Mouse (Mus musculus) neural tube, embryonic 13.5 days (tissue): Measurements from ENCODE around the gene Morc3. TPM values are rescaled to one million over a fixed set of nuclear protein-coding genes. Genes with fewer than 3 reads are reported as not detected.

Source experiments
- ATAC-seq: fragments of 200-750 bp; cut with Nextera tagmentation; 2 replicates; pipeline ENCODE4 v1.8.0; 2017; ENCODE audit warnings: low read depth, mild to moderate bottlenecking, moderate TSS enrichment, moderate library complexity
- H3K27ac ChIP-seq: fragments of 300-500 bp; sonication (generic); replicated peaks from 2 replicates; pipeline ENCODE4 v1.5.1; 2015; ENCODE audit warnings: moderate library complexity, mild to moderate bottlenecking, inconsistent platforms
- H3K27me3 ChIP-seq: fragments of 300-500 bp; sonication (generic); 2 replicates; pipeline ENCODE4 v1.6.1; 2015; ENCODE audit warnings: mild to moderate bottlenecking, inconsistent platforms
- H3K36me3 ChIP-seq: fragments of 300-500 bp; sonication (generic); 2 replicates; pipeline ENCODE4 v1.6.1; 2015; ENCODE audit warnings: mild to moderate bottlenecking, inconsistent platforms
- H3K4me1 ChIP-seq: fragments of 300-500 bp; sonication (generic); replicated peaks from 2 replicates; pipeline ENCODE4 v1.6.1; 2015; ENCODE audit warnings: inconsistent platforms
- H3K4me2 ChIP-seq: fragments of 300-500 bp; sonication (generic); 2 replicates; pipeline ENCODE4 v1.6.1; 2015; ENCODE audit warnings: inconsistent platforms, mild to moderate bottlenecking, moderate library complexity
- H3K4me3 ChIP-seq: fragments of 300-500 bp; sonication (generic); 2 replicates; pipeline ENCODE4 v1.5.1; 2015; ENCODE audit warnings: mild to moderate bottlenecking, inconsistent platforms
- H3K9ac ChIP-seq: fragments of 300-500 bp; sonication (generic); 2 replicates; pipeline ENCODE4 v1.6.1; 2015; ENCODE audit warnings: moderate library complexity, mild to moderate bottlenecking, inconsistent platforms
- H3K9me3 ChIP-seq: fragments of 300-500 bp; sonication (generic); 2 replicates; pipeline ENCODE4 v1.6.1; 2016; ENCODE audit warnings: inconsistent platforms
- WGBS: fragments of 180-500 bp; shearing (Covaris S2); methylation state at CpG from one replicate; pipeline ENCODE4 v1.1.7; 2015; 5-methylcytosine and 5-hydroxymethylcytosine counted together
- polyA plus RNA-seq: library from polyadenylated mRNA; unstranded; fragments of >200 nt; fragmentation: Nextera tagmentation; extraction: Ambion mirVana; gene quantifications from 2 replicates; pipeline ENCODE4 v1.2.1, GENCODE M21; 2015

Gene Morc3
- 29.9 and 31.2 TPM in 2 replicates for polyA plus RNA-seq

DNA sequence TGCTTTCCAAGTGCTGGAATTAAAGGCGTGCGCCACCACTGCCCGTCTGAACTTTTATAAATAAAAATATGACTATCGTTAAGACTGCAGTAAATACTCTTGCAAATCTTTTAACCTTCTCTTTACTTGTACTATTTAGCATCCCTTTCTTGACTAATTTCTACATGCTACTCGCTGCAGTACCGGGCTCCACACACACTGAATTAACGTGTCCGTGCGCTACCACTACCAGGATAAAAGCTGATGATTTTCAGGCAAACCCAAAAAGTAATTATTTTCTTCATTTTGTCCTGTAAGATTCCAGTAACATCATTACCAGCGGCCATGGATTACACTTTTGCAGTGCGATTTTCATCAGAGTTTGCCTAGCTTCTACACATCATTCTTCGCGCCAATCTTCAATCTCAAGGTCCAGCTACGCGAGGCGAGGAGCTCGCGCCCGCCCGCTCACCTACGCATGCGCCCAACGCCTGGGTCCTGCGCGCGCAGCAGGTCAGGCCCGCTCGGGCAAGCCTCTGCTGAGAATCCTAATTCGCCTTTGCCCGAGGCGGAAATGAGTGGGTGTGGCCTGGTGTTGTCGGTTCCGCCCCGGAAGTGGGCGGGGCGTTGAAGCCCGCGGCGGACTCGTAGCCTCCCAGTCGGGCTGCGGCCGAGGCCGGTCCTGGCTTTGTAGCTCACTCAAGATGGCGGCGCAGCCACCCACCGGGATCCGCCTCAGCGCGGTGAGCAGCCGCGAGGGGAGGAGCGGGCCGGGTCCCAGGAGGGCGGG lies at the start of gene Morc3:
Gene Morc3, plus strand, starts transcription at position 495 of the 769 bp plus-strand sequence.
- Histone ChIP-seq H3K4me3 (peak within 1 kb of the TSS; percentile 99), H3K9ac (peak within 1 kb of the TSS; percentile 95), H3K27me3 (no peaks in the 10 kb centered on the region), H3K4me2 (peak within 1 kb of the TSS; percentile 87), H3K4me1 (peaks cover 20% of the 10 kb centered on the region), H3K27ac (peak within 1 kb of the TSS; percentile 98), H3K9me3 (no peaks in the 10 kb centered on the region), H3K36me3 (no peaks in the 10 kb centered on the region)
- 11% methylated on average over 54 of the region's 55 CpGs for WGBS
- ATAC-seq, result peak; percentile 96

GRCm38 (mm10) chr16:93784175-93784574 lies 47.7 kb upstream of the Morc3 start:
- peaks cover 45% of the 10 kb centered on the region for H3K36me3 ChIP-seq
- H3K27ac ChIP-seq, result no peak overlapping the region
- H3K4me2 ChIP-seq, result no peak overlapping the region
- no peaks in the 10 kb centered on the region for H3K27me3 ChIP-seq
- 91% methylated on average over 7 of the region's 7 CpGs for WGBS
- H3K4me1 ChIP-seq, result no peaks in the 10 kb centered on the region
- H3K9ac ChIP-seq, result no peak overlapping the region
- H3K9me3 ChIP-seq, result peaks cover 5% of the 10 kb centered on the region; the same call in 1 of the 2 replicates
- ATAC-seq, result no peak
- no peak overlapping the region for H3K4me3 ChIP-seq

DNA sequence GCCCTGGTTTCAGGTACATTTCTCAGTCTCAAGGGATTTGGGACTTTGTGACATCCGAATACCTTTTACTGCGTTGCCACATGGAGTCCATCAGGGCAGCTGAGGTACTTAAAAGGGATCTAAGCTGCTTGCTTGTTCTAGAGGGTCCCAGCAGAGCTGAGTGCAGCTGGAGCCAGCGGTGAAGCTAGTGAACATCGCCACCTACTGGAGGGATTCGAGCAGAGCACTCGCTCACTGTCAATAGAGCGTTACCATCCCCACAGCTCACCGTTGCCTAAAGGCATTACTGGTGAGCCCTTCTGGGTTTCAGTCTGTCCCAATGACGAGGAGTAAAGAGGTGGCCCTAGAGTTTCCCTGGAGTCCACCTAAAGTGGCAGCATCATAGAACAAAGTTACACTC lies 46.1 kb upstream of the Morc3 start:
- peak; percentile 88 for ATAC-seq
- Histone ChIP-seq H3K36me3 (peaks cover 31% of the 10 kb centered on the region), H3K9me3 (peaks cover 5% of the 10 kb centered on the region; the same call in 1 of the 2 replicates), H3K27me3 (no peaks in the 10 kb centered on the region), H3K27ac (no peak overlapping the region), H3K4me3 (no peak overlapping the region), H3K4me1 (peaks cover 6% of the 10 kb centered on the region), H3K4me2 (no peak overlapping the region), H3K9ac (no peak overlapping the region)
- 5% methylated on average over 9 of the region's 9 CpGs for WGBS

DNA sequence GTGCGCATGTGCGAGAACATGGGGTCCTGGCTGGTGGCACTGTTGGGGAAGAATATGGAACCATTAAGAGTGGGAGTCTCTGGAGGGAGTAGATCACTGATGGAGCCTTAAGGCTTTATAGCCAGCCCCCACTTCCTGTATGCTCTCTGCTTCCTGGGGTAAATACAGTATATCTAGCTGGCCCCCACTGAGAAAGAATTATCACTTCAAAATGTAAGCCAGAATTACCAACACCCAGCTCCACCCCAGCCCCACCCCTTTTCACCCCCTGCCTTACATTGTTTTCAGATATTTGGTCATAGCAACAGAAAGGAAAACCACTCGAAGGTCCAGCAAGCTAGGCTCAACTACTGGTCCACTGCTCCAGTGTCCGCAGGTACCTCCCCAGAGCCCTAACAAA lies 43.5 kb upstream of the Morc3 start:
- no peak for ATAC-seq
- H3K4me2 ChIP-seq, result no peak overlapping the region
- no peak overlapping the region for H3K9ac ChIP-seq
- no peak overlapping the region for H3K27ac ChIP-seq
- no peak overlapping the region for H3K4me3 ChIP-seq
- H3K4me1 ChIP-seq, result peaks cover 8% of the 10 kb centered on the region
- H3K36me3 ChIP-seq, result peaks cover 17% of the 10 kb centered on the region
- peaks cover 5% of the 10 kb centered on the region; the same call in 1 of the 2 replicates for H3K9me3 ChIP-seq
- H3K27me3 ChIP-seq, result no peaks in the 10 kb centered on the region
- WGBS, result 88% methylated on average over 4 of the region's 4 CpGs

- ATAC-seq, result no peak
- H3K27ac ChIP-seq, result no peak overlapping the region
- peaks cover 8% of the 10 kb centered on the region for H3K4me1 ChIP-seq
- H3K36me3 ChIP-seq, result peaks cover 17% of the 10 kb centered on the region
- no peak overlapping the region for H3K4me2 ChIP-seq
- no peak overlapping the region for H3K9ac ChIP-seq
- H3K9me3 ChIP-seq, result peaks cover 3% of the 10 kb centered on the region; the same call in 1 of the 2 replicates
- H3K4me3 ChIP-seq, result no peak overlapping the region
- no peaks in the 10 kb centered on the region for H3K27me3 ChIP-seq
- 95% methylated on average over 8 of the region's 8 CpGs for WGBS
Measured at GRCm38 (mm10) chr16:93788881-93789280, 43.0 kb upstream of the Morc3 start.

GRCm38 (mm10) chr16:93789971-93790755 lies 41.8 kb upstream of the Morc3 start:
- ATAC-seq, result no peak
- Histone ChIP-seq H3K27me3 (no peaks in the 10 kb centered on the region), H3K36me3 (peaks cover 15% of the 10 kb centered on the region; the same call in 1 of the 2 replicates), H3K9me3 (no peaks in the 10 kb centered on the region), H3K4me1 (peaks cover 8% of the 10 kb centered on the region), H3K4me3 (no peak overlapping the region), H3K4me2 (no peak overlapping the region), H3K27ac (0 out of 2 replicates have a peak overlapping the region, but pooled peaks have one; percentile 11), H3K9ac (no peak overlapping the region)
- WGBS, result 31% methylated on average over 5 of the region's 5 CpGs

DNA sequence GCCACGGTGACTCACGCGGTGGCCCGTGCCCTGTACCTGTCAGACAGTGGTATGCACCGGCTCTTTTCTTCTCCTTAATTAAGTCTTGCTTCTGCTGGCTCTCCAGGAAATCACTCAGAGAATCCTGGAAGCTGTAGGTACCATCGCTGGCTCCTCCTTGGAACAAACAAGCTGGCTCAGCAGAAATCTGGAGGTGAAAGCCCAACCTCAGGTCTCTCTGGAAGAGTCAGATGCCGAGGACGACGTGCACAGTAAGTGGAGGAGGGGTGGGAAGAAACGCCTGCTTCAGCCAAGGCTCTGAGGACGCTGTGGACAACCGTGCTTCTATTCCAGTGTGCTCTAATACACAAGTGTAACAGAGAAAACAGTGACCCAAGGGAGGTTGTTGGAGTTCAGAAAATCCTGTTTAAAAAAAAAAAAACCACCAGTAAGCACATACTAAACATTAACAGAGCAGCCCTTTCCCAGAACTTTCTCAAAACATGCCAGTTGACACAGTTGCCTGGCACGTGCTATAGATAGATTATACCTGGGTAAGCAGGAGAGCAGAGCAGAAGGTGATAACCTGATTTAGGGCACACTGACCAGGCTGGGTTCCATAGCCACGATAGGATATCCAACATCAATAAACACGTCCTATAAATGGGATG lies 38.8 kb upstream of the Morc3 start:
- peaks cover 15% of the 10 kb centered on the region for H3K36me3 ChIP-seq
- H3K4me3 ChIP-seq, result no peak overlapping the region
- WGBS, result 68% methylated on average over 15 of the region's 15 CpGs
- no peak for ATAC-seq
- no peaks in the 10 kb centered on the region for H3K9me3 ChIP-seq
- no peaks in the 10 kb centered on the region for H3K27me3 ChIP-seq
- H3K27ac ChIP-seq, result no peak overlapping the region
- H3K4me2 ChIP-seq, result no peak overlapping the region
- H3K4me1 ChIP-seq, result peaks cover 8% of the 10 kb centered on the region
- no peak overlapping the region for H3K9ac ChIP-seq

GRCm38 (mm10) chr16:93794845-93795244 lies 37.1 kb upstream of the Morc3 start:
- peaks cover 27% of the 10 kb centered on the region for H3K36me3 ChIP-seq
- no peak for ATAC-seq
- H3K4me3 ChIP-seq, result no peak overlapping the region
- no peak overlapping the region for H3K27ac ChIP-seq
- H3K4me1 ChIP-seq, result peaks cover 8% of the 10 kb centered on the region
- H3K4me2 ChIP-seq, result no peak overlapping the region
- H3K27me3 ChIP-seq, result no peaks in the 10 kb centered on the region
- no peaks in the 10 kb centered on the region for H3K9me3 ChIP-seq
- WGBS, result 76% methylated on average over 5 of the region's 5 CpGs
- no peak overlapping the region for H3K9ac ChIP-seq

DNA sequence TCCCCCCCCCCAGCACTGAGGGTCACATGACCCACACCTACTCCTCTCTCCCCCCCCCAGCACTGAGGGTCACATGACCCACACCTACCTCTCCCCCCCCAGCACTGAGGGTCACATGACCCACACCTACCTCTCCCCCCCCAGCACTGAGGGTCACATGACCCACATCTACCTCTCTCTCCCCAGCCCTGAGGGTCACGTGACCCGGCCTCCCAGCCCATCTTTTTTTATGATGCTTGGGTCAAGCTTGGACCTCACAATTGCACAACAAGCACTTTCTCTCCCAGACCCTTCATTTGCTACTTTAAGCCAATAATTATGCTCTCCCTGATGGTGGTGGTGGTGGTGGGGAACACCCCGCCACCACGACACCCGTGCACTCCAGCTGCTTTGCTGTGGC lies 36.5 kb upstream of the Morc3 start:
- ATAC-seq, result no peak
- Histone ChIP-seq H3K36me3 (peaks cover 32% of the 10 kb centered on the region), H3K27ac (no peak overlapping the region), H3K9me3 (no peaks in the 10 kb centered on the region), H3K4me3 (no peak overlapping the region), H3K4me2 (no peak overlapping the region), H3K9ac (no peak overlapping the region), H3K27me3 (no peaks in the 10 kb centered on the region), H3K4me1 (peaks cover 6% of the 10 kb centered on the region)
- 97% methylated on average over 5 of the region's 5 CpGs for WGBS

DNA sequence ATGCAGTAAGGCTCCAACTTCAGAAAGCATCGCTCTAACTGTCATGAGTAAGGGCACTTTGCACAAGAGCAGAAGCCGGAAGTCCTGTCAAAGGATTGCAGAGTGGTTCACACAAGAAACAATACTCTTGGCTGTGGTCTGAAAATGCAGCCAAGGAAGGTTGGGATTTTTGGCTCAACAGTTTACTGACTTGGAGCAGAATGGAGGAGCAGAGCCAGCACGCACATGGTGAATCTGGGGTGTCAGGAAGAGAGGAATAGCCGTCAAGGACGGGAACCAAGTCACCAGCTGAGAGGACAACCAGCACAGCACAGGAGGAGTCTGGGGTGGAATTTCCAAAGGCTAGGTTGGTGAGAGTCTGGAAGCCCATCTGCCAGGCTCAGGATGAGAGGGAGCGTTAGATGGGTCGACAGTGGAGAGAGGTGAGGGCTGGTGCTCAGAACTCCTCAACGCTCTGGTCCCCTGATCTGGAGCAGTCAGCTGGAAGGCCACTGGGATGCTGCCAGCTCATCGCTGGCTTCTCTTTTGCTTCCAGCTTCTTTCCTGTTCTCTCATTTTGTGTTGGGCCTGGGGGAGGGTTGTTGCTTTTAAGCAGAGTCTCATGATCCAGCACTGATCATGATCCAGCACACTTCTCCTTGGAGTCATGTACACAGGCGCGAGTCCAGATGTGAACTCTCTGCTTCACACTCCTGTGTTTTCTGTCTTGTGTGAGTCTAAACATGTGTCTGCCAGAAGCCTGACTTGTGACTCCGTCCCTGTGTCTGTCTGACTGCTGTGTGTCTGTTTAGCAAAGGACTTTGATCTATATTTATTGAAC lies 34.7 kb upstream of the Morc3 start:
- ATAC-seq, result no peak
- Histone ChIP-seq H3K4me2 (no peak overlapping the region), H3K36me3 (peaks cover 49% of the 10 kb centered on the region), H3K4me3 (no peak overlapping the region), H3K4me1 (no peaks in the 10 kb centered on the region), H3K9ac (no peak overlapping the region), H3K27ac (no peak overlapping the region), H3K27me3 (no peaks in the 10 kb centered on the region), H3K9me3 (no peaks in the 10 kb centered on the region)
- WGBS, result 80% methylated on average over 12 of the region's 12 CpGs

- 90% methylated on average over 11 of the region's 11 CpGs for WGBS
- Histone ChIP-seq H3K4me3 (no peak overlapping the region), H3K9me3 (no peaks in the 10 kb centered on the region), H3K4me2 (no peak overlapping the region), H3K27ac (no peak overlapping the region), H3K4me1 (no peaks in the 10 kb centered on the region), H3K9ac (no peak overlapping the region), H3K36me3 (peaks cover 50% of the 10 kb centered on the region), H3K27me3 (no peaks in the 10 kb centered on the region)
- ATAC-seq, result no peak
Measured at GRCm38 (mm10) chr16:93797841-93798492, 34.0 kb upstream of the Morc3 start.
